Mouse (Mus musculus) adipocyte (in vitro differentiated cells): ENCODE measurements around the gene Sh2d5.

ENCODE experiments used
- DNase-seq: peaks from one replicate; pipeline ENCODE4 v3.0.0-alpha.2; 2016; ENCODE audit warnings: low spot score

Sh2d5 gene

DNA sequence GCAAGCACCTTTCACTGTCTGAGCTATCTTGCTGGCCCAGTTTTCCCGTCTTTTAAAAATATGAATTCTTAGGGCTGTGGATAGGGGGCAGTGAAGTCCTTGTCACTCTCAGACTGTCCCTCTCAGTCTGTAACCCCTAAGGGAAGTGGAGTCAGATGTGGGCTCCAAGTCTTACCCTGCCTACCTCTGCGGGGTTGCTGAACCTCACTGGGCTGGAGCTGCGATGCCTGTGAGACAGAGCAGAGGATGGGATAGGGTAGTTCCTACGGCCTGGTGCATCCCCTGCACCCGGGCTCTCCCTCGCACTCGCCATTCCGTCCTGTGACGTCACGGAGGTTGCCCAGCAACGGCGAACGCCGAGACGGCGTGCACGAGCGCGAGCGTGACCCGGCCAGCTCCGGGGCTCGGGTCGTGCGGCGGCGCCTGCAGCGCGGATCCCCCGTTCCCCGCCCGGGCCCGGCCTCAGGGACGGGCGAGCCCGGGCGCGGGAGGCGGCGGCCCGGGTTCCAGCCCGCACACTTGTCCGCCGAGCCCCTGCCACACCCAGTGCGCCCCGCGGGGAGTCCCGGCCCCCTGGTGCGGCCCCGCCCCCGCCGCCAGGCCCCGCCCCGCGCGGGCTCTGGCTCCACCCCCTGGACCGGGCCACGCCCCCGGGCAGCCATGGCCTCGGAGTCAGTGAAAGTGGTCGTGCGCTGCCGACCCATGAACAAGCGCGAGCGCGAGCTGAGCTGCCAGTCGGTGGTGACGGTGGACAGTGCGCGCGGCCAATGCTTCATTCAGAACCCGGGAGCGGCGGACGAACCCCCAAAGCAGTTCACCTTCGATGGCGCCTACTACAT is 11.9 kb downstream of the Sh2d5 start:
- peak; percentile 27 for DNase-seq

GRCm38 (mm10) chr4:138267869-138268268 is 17.7 kb downstream of the Sh2d5 start:
- DNase-seq, result no peak

GRCm38 (mm10) chr4:138272011-138272997 is 22.1 kb downstream of the Sh2d5 start:
- peak; percentile 17 for DNase-seq

DNA sequence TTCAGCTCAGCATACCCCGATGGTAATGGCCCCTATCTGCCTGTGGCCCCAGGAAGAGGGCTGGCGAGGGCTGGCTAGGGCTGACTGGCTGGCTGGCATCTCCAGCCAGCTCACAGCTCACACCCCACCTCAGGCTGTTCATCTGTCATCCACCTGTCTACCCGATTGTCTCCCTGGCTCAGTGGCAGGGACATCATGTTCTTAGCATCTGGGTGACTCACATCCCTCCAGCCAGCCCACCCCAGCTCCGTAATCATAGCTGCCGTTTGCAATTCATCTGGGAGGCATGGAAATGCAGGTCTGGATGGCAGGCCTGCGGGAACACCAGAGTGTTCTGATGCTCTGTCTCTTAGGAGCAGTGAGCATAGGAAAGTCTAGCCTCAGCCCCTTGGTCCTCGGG is 28.1 kb downstream of the Sh2d5 start:
- no peak for DNase-seq

- peak; percentile 77 for DNase-seq
These were observed 32.6 kb downstream of the Sh2d5 start for GRCm38 (mm10) chr4:138282834-138283233.

DNA sequence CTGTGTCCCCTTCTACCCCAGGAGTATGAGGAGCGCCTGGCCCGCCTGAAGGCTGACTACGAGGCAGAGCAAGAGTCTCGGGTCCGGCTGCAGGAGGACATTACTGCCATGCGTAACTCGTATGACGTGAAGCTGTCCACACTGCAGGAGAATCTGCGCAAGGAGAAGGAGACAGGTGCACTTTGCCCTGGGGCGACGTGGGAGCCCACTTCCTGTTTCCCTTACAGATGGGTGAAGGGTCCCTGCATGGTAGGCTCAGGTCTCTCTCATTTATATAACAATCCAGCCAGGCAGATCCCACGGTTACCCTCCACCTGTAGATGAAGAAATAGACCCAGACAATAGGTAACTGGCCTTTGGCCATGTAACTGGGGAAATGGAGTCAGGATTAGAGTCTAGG is 36.2 kb downstream of the Sh2d5 start:
- no peak for DNase-seq

DNA sequence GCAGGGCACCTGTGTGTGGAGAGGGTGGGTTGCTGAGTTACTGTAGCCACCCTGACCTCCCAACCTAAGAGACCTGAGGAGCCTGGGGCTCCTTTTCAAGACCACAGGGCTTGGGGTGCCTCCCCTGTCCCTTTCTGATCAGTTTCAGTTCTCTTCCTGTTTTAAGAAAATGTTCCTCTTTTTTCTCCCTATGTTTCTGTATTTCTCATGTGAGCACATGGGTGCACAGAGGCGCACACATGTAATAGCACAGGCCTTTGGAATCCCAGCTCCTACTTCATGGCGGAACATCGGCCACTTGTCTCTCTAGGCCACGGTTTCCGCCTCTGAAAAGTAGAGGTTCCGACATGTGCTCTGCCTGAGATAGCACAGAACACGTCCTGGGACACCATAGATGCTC is 38.5 kb downstream of the Sh2d5 start:
- no peak for DNase-seq

DNA sequence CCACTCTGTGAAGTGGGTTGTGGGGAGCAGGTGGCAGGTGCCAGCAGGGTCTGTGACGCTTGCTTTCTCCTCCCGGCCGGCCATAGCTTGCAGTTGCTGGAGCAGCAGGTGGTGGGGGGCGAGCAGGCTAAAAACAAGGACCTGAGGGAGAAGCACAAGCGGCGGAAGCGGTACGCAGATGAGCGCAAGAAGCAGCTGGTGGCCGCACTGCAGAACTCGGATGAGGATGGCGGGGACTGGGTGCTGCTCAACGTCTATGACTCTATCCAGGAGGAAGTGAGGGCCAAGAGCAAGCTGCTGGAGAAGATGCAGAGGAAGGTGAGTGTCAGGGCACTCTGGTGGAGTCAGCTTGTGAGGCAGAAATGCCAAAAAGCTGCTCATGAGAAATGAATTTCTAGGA is 41.8 kb downstream of the Sh2d5 start:
- DNase-seq, result no peak

- DNase-seq, result no peak
These were observed 43.2 kb downstream of the Sh2d5 start for GRCm38 (mm10) chr4:138293261-138293948.

- no peak for DNase-seq
These were observed 43.8 kb downstream of the Sh2d5 start for GRCm38 (mm10) chr4:138293949-138294550.

- peak; percentile 43 for DNase-seq
These were observed 51.1 kb downstream of the Sh2d5 start for GRCm38 (mm10) chr4:138301271-138301780.

DNA sequence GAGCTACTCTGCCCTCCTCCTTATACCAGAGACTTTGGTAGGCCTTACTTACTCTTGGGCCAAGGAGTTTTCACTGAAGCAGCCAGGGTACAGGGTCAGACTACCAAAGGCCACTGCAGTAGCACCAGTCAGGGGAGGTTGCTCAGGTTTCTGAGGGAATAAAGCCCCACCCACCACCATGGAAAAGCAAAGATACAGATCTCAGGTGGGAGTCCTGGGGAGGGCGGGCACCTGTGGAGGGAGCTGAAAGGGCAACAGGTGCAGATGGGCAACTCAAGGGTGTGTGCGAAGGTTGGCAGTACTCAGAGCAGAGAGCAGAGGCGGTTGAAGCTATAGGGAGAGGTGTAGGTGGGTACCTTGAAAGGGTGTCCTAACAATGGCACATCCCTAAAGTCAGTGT is 52.8 kb downstream of the Sh2d5 start:
- no peak for DNase-seq

DNA sequence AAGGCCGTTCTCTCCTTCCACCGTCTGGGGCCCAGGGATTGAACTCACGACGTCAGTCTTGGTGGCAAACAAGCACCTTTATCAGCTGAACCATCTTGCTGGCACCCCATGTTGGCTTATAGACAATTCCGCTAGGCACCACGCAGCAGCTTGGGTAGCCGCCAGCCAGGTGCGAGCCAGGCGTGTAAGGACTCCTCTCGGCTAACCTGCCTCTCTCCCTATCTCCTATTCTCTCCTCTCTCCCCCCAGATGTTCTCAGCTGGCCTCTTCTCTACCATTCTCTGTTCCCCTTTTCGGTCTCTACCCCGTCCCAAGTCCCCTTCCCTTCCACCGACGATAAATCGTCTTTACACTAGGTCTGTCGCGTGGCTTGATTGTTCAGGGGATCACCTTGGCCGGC is 53.5 kb downstream of the Sh2d5 start:
- DNase-seq, result no peak

DNA sequence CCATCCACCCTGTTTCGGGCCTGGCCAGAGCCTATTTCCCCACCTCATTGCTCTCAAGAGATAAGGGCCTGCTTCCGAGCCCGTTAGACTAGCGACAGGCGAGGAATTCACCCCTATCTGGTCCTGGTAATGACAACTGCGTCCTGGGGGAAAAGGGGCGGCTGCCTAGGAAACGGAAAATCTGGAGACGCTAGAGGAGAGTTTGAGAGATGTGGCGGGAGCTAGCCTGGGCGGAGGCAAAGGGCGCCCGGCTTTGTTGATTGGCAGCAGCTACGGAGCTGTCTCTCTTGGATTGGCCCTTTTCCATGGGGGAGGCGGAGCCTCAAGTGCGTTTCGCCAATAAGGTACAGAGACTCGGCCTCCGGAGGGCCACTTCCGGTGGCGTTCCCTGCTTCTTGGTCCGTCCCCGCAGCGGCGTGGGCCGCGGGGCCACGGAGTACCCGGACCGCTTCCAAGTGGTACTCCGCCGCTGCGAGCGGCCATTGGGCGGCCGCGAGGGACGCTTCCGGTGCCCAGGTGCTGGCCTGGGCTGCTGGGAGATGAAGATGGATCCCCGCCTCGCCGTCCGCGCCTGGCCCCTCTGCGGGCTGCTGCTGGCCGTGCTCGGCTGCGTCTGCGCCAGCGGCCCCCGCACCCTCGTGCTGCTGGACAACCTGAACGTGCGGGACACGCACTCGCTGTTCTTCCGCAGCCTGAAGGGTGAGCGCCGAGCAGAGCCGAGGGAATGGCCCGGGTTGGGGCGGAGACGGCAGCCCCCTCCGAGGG is 54.3 kb downstream of the Sh2d5 start, which contains the start of gene Ddost:
Ddost (plus strand) TSS at position 391 of the 765 bp plus-strand sequence.
- DNase-seq, result peak; percentile 99

DNA sequence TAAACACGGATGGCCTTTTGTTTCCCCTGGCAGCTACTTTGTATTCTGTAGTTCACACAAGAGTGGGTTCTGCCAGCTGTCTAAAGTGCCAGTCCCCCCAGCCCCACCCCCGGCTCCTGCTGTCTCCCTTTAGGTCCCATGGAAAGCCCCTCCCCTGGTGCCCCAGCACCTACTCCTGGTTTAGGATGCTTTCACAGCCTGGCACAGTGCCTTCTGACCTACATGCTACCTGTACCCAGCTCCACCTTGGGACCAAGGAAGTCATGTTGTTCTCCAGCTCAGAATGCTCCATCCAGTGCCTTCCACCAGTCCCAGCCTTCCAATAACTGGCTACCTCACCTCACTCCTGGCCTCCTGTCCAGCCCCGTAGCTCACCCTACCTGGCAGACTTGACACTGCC is 56.8 kb downstream of the Sh2d5 start:
- DNase-seq, result no peak

DNA sequence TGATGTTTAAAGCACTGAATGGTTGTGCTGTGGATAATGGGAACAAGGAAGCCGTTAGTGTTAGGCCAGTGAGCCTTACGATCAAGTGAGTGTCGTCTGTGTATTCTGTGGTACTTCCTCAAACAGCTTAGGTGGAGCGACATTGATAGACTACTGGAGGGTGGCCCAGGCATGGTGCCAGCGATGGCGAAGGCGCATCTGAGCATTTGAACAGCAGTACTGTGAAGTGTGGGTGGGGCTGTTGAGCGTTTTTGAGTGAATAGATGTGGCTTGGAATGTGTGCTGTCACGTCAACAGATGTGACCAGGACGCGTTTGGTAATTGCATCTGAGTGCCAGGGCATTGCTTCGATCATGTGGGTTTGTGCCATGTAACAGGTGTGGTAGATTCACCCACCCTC is 57.5 kb downstream of the Sh2d5 start:
- no peak for DNase-seq

- no peak for DNase-seq
These were observed 60.2 kb downstream of the Sh2d5 start for GRCm38 (mm10) chr4:138310311-138310910.
